Mouse (Mus musculus): ENCODE results near the gene Uba52.

The Uba52 gene

DNA sequence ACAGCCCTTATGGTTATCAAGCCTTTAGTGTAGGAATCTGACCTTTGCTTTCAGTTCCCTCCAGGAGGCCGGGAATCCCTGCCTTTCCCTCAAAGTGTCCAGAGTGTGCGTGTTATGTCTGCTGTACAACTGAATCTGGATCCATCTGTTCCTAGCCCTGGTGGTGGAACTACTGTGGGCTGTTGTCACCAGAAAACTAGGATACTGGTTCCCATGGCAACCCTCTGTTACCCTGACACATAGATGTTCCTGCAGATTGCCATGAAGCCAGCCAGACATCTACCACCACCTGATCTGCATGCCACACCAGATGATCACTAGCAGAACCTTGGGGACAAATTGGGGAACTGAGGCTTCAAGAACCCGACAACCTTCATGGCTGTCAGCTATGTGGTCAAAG lies 28.7 kb downstream of the Uba52 start:
- DNase-seq (ENCODE audit: low spot score): no peak

DNA sequence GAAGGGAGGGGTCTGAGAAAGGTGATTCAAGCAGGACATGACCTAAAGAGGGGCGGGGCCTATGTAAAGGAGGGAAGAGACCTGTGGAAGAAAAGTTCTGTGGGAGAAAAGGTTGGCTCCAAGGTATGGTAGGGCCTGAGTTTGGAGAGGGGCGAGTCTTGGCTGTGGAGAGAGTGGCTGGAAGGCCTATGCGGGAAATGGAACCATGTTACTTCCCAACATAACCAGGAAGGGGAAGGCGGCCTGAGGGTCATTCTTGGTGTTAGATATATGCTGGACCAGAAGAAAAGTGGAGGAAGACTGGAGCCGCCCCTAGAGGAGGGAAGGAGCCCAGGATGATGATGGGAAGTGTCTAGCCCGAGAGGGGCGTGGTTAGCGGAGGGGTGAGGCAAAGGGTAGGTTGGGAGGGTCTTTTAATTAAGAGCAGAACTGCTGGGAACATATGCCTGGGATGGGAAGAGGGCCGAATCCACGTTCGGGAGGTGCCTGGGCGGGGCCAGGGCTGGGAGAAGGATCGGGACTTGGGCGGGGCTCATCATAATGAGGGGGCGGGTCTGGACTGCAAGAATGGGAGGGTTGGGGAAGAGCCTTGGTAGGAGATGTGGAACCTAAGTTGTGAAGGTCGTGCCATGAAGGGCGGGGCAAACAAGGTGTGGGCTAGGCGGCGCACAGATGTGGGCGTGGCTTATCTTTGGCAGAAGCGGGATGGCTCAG lies 33.2 kb downstream of the Uba52 start:
- DNase-seq (ENCODE audit: low spot score): no peak

DNA sequence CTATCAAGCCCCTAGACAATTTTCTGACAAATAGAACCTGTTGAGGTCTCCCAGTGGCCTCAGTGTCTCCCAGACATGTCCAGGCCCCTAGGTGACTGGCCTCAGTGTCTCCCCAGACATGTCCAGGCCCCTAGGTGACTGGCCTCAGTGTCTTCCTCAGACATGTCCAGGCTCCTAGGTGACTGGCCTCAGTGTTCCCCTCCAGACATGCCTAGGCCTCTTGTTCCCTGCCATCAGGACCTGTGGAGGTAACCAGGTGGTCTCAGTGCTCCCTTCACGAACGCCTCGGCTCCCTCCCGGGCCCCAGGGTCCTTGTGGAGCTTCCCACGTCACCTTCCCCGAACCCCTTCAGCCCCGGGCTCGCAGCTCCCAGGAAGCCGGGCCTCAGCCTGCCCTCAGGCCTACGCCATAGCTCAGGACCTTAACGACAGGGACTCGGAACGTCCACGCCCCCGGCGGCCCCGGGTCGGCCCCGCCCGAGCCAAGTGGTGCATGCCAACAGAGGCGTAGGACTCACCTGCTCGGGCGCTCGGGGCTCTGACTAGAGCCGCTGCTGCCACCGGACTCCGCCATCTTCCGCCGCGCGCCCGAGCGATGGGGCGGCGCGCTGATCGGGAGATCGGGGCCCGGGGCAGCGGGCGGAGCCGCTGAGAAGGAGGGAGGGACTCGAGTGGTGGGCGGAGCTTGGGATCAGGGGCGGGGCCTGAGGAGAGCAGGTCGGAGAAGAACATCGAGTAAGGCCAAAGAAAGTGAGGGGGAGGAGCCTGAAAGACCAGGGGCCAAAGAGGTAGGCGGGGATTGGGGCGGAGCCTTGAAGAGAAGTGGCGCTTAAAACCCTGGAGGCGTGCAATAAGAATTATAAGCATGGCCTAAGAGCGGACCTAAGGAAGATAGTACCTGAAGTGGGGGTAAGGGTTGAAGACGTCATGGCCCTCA lies 34.0 kb downstream of the Uba52 start, which contains the start of gene Klhl26:
Klhl26 (minus strand) TSS at position 636 of the 936 bp plus-strand sequence.
- peak; percentile 90 for DNase-seq (ENCODE audit: low spot score)

DNA sequence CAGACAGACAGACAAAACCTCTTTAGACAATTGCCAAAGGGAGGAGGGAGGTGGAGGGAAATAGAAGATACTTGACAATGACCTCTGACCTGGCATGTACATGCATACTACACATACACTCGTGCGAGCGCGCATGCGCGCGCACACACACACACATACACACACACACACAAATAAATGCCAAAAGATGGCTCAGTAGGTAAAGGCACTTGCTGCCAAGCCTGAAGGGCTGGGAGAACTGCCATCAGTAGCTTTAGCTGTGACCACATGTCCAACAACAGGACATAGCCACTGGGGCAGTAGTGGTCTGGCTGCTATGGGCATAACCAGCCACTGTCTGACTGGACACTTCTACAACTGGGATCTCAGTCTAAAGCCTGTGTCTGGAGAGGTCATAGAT lies 38.7 kb downstream of the Uba52 start:
- DNase-seq (ENCODE audit: low spot score): no peak

DNA sequence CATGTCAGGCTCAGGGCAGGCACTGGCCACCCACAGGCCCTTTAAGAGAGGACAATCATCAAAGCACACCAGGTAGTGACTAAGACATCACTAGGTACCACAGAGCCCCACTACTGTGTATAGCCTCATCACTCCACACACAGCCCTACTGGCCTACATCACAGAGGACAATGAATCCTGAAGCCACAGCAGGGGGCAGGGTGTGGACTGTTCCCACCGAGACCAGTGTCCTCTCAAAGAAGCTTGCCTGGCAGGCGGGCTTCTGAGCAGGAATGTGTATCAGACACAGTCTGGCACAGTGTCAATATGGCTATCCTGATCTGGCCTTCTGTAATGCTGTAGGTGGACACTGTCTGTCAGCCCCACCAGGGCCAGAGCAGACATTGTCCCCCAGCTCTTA lies 40.7 kb downstream of the Uba52 start:
- no peak for DNase-seq (ENCODE audit: low spot score)

DNA sequence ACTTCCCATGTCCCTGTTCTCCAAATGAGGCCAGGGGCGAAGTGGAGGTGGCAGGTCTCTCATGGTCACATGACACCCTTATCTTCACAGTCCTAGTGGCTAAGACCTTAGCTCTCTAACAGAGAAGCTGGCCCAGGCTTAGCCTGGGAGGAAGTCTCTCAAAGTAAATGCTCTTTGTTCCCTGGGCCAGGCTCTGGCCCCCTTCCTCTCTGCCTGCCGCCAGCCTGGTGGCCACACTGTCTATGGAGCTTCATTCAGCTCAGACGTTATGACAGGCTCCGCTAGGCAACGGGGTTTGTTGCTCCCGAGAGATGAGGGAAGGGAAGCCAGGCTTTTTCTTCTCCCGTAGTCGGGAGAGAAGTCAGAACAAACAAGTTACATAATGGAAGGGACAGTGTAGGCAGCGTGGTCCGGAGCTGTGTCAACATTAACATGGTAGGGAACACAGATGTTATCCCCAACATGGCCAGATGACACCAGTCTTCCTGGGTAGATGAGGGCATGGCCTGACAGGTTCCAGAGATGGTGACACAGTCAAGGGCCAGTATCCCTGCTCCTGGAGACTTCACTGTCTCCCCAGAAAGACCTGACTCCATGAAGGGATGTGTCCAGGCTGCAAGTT lies 41.2 kb downstream of the Uba52 start:
- DNase-seq (ENCODE audit: low spot score): no peak

DNA sequence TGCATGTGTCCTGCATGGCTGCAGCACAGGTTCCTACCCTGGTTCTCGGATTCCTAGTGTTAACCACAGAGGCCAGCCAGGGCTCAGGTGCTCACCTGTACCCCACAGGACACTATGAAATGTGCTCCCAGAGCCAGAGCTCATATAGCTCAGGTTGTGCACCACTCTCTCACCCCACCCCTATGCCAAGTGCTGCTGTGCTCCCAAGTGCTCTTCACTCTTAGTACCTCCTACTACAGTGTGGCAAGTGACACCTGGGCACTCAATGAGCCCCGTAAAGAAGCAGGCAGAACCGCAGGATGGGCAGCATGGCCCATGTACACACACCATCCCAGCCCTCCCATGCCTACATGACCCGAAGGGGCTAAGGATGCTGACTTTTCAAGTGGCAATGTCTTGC lies 41.9 kb downstream of the Uba52 start:
- no peak for DNase-seq (ENCODE audit: low spot score)

DNA sequence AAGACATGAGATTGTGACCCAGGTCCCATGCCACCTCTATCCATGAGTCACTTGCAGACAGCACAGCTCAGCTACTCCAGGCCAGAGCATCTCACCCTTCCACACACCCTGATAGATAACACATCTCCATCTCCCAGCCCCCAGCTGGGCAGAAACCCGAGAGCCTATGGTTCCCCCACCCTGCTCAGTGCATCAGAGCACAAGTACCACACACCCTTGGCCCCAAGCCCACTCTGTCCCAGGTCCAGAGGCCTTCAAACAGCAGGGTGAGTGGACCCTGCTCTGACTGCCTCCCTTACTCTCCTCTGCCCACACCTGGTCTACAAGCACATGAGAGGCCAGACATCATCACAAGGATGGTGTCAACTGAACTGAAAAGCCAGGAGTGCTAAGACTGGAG lies 42.7 kb downstream of the Uba52 start:
- DNase-seq (ENCODE audit: low spot score): no peak

DNA sequence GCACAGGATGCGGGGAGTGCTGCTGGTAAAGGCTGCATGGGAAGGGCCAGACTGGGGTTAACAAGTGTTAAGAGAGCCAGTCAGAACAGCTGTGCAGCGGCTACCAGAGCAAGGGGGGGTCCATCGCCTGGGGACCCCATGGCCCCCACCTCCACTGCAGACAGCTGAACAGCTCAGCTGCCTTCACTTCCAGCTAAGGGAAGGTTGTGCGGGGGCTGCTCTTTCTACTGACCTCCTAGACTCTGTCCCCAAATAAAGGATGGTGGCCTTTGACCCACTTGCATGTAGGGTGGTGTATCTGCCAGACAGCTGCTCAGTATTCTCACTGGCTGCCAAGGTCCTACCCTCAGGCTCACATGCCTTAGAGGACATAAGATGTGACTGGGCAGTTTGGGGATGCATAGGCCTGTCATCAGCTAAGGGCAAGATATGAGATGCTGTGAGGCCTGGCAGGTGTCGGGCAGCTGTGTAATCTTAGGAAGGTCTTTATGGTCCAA lies 43.3 kb downstream of the Uba52 start:
- no peak for DNase-seq (ENCODE audit: low spot score)

DNA sequence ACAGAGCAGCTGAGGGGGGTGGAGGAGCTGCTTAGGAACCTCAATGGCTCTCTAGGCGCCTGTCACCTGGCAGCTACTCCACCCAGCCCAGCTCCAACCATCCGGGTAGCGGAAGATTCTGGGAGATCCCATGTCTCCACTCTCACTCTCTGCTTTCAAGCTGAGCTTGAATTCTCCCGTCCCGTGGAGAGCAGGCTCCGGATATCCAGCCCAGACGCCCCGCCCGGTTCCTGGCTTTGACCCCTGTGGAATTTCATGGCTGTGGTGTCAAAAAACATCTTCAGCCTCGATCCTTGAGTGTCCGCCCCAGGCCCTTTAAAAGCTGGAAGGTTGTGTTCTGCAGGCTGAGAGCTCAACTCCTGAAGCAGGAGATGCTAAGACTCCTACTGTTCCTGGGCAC lies 43.8 kb downstream of the Uba52 start:
- DNase-seq (ENCODE audit: low spot score): no peak

DNA sequence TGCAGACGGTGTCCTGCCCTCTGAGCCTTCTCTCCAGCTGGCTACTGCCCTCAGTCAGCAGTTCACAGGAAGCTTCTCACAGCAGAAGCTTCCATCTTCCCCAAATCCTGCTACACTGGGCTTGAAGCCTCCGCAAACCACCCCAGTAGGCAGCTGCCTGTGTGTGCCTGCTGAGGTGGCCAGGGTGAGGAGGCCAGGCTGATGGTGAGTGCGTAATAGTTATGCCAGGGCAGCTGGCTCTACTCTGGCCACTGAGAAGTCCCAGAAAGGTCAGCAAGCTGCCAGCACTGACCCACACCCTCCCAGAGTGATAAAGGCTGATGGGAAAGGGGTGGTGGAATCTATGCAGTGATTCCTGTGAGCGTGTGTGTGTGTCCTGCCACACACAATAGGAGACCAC lies 44.3 kb downstream of the Uba52 start:
- no peak for DNase-seq (ENCODE audit: low spot score)

DNA sequence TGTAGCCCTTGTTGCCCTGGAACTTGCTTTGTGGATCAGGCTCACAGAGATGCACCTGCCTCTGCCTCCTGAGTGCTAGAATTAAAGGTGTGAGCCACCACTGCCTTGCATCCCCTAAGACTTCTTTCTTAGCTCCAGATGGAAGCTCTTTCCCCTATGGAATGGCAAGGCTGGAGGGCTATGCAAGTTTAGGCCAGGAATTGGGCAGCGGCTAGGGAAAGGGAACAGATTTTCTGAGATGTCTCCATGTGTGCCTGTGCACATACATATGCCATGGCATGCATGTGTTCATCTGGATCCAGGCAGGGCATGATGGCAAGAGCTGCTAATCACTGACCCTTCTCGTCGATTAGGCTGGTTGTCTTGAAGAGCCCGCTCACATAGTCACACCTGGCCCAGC lies 44.9 kb downstream of the Uba52 start:
- DNase-seq (ENCODE audit: low spot score): no peak

DNA sequence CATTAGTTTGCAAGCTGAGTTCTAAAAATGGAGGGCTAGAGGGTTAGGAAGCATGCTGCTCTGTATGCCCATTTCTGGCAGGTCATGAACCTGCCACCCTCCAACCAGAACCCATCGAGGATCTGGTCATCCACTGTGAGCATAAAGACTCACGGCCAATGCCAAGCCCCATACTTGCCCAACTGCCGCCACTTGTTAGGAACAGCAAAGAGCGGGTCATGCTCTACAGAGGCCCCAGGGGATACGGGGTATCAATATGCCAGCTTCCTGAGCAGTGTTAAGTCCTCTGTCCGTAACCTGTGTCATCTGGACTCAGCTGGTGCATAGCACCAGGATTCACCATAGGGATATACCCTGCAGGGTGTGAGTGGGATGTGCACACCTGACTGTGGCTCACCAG lies 46.4 kb downstream of the Uba52 start:
- no peak for DNase-seq (ENCODE audit: low spot score)

DNA sequence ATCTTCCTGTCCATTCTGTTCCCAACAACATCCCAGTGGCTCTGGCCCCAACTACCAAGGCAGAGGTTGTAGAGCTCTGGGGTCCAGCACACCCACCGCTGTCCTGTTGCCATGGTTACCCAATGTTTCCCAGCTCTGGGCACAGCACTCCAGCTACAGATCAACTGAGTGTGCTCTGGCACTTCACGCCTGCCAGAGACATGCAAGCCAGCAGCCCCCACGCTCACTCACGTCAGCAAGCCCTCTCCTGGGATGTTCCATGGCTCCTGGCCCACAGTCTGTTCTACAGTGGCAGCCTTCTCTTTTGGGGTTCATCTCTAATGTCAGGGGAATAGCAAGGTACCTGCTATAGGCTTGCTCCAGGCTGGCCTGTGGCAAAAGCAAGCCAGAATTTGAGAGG lies 47.3 kb downstream of the Uba52 start:
- DNase-seq (ENCODE audit: low spot score): peak; percentile 60

DNA sequence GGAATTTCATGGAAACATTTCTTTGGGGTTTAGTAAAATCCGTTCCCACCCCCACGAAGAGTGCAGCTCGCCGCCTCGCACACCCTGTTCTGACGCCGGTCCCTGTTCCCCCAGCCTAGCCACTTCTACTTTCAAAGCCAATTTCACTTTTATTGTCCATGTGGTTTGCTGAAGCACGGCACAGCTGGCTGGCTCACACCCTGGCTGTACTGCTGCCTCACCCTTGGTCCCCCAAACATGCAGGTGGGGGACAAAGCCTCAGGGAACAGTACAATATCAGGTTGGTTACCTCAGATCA lies 48.1 kb downstream of the Uba52 start:
- DNase-seq (ENCODE audit: low spot score): no peak

DNA sequence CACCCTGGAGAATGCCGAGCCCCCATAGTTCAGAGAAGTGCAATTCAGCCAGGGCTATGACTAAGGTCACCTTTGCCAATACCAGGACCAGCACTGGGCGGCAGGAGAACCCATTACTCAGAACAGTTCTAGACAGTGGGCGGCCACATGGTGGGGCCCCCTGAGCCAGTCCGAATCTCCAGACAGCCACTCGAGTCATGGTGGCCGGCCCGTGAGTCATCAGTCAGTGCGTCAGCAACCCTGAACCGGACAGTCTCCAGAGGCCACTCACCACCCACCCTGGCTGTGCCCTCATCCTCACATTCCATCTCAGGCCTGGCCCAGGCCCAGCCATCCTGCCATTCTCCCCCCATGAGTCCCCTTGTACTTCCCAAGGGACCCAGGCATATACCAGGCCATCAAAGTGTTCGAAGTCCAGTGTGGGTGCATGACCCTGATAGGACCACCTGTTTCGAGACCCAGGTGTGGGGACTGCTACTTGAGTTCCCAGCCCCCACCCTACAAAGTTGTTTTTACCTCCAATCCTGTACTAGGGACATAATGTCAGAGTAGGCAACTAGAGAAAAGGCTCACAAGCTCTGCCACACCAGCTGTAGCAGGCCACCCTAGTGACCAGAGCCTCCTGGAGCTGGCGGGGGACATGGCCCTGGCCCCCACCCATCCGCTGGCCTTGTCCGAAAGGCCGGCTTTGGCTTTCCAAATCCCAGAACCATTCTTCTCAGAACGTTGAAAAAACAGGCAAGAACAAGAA lies 48.7 kb downstream of the Uba52 start:
- DNase-seq (ENCODE audit: low spot score): no peak

DNA sequence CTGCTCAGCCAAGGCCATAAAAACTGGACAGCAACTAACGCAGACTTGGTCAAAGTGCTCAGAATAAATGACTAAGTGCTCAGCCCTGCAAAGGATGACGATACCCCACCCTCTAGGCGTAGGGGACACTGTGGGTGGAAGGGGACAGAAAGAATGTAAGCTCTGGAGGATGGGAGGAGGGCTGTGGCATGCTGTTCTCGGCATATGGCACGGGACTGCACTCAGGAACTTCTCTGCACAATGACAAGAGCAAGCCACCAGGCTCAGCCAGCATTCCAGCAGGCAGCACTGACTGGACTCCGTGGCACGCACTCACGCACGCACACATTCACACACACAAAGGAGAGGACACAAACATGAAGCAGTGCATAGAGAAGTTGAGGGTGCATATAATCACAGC lies 50.0 kb downstream of the Uba52 start:
- DNase-seq (ENCODE audit: low spot score): no peak

DNA sequence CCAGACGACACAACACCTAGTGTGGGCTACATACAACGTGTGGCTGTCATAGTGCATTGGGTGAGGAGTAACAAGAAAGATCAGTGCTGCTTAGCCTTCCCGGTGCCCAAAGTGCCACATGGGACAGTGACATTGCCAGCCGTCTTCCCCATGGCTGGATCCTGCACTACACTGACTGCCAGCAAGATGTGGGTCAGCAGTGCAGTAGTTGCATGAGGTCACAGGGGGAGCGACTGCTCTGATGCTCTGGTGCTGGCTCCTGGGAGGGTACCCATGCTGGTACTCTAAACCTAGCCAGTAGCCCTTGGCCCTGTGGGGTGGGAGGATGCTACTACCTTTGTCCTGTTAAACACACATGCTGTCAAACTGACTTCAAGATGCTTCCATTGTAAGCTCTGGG lies 50.4 kb downstream of the Uba52 start:
- DNase-seq (ENCODE audit: low spot score): no peak

DNA sequence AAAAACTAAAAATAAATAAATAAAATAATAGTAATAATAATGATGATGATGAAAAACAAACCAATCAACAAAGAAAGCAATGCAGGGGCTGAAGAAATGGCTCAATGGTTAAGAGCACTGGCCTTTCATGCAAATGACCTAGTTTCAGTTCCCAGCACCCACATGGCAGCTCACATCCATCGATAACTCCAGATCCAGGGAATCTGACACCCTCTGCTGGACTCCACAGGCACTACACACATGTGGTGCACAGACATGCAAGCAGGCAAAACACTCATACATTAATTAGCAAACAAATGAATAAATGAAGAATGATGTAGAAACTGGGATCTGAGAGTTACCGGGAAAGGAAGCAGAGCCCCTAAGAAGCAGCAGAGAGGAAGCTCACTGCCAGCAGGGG lies 51.0 kb downstream of the Uba52 start:
- no peak for DNase-seq (ENCODE audit: low spot score)

DNA sequence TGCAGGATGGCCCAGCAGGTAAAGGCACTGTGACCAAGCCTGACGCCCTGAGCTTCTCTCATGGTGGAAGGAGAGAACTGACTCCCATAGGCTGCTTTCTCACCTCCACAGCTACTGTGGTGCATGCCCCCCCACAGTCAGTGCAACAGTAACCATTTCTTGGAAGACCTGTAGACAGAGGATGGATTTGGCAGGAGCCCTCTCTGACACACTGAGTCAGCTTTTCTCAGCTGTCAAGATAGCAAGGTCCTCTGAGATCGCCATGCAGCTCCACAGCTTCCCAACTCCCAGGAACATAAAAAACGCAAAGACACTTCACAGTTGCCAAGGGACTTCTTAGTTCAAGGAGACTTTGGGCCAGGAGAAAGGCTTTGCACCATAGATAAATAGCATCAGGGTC lies 52.1 kb downstream of the Uba52 start:
- DNase-seq (ENCODE audit: low spot score): no peak
